Mouse (Mus musculus) bone marrow, adult 2 months (tissue): ENCODE data around the gene Ckap4.

Experiments
- CTCF ChIP-seq: fragments of 200-500 bp; IDR thresholded peaks from 2 replicates; pipeline ENCODE4 v1.5.1; 2011; ENCODE audit warnings: low read length, control low read depth; ENCODE audit not compliant: control insufficient read depth, insufficient read depth
- POLR2A ChIP-seq: fragments of 200-500 bp; IDR thresholded peaks from 2 replicates; pipeline ENCODE4 v1.6.1; 2011; ENCODE audit warnings: low read depth, mild to moderate bottlenecking, control low read depth, low read length, borderline replicate concordance; ENCODE audit not compliant: control insufficient read depth

DNA sequence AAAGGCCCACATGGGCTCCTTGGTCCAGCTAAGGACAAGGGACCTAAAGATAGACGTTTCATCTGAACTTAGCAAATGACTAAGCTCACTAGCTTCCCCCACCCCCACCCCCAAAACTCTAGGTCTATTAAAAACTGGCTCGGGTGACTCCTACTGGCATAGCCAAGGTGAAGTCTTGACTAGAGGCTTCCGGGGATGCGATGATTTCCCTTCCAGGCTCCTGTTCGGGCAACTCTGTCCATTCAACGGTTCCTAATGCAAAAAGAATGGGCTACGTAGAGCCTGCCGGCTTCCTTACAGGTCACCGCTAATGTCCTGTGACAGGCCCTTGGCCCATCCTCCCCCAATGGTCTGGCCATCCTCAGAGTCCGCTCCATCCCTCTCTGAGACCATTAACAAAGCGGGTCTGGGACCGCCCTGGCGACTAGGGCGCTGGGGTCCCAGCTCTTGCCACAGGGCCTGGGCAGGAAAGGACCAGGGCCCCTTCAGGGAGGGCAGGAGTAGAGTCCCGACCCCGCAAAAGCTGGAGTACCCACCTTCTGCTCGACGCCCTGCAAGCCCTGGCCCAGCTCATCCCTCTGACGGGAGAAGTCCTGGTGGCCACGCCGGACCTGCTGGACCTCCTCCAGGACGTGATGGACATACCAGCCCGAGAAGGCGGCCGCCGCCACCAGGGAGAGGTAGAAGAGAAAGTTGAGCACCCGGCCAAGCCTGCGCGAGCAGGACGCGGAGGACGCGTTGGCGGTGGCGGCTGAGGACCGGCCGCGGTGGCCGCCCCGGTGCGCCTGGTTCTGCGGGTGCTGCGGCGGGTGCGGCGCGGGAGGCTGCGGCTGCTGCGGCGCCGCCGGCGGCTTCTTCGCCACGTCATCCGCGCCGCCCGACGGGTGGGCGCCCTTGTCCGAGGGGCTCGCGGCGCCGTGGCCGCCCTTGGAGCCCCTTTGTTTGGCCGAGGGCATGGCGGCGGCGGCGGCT, 665 bp downstream of the Ckap4 start:
- TF ChIP-seq CTCF, result no peak
- TF ChIP-seq POLR2A, result no peak
